Mouse (Mus musculus) ES-CJ7 (cell line): ENCODE measurements at regions not wholly inside any gene's neighbourhood (a gene's known extent, or its start where the extent isn't known, plus 50 kb on each side); places are given as distances from the start of the nearest gene placed in this dataset.

Source experiments
- DNase-seq: peaks from one replicate; pipeline ENCODE4 v3.0.0; 2011; ENCODE audit warnings: low read depth, low spot score

DNA sequence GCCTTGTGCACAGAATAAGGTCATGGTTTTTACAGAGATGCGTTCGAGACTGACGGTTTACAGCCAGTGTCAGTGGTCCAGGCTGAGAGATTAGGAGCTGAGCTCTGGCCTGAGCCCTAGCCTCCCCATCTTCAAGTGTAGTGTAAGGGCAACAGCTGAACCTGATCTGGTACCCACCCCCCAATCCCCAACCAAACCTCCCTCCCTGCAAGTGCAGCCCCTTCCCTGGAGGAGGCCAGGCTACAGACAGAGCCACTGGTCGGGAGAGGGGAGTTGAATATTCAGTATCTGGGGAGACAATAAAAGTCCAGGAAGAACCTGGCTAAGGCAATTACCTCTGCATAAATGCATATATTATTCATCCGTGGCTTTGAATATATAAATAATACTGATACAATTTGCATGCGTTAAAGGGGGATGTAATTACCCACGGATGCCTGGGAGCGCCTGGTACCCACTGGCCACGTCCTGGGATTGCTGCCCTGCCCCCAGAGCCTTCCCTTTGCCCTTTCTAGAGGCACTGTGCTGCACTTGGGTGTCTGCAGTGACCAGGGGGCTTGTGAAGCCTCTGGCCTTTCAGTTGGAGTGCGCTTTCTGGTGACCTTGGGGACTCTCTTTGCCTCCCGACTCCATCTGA is 95.5 kb upstream of the Mvb12b start:
- DNase-seq: no peak

DNA sequence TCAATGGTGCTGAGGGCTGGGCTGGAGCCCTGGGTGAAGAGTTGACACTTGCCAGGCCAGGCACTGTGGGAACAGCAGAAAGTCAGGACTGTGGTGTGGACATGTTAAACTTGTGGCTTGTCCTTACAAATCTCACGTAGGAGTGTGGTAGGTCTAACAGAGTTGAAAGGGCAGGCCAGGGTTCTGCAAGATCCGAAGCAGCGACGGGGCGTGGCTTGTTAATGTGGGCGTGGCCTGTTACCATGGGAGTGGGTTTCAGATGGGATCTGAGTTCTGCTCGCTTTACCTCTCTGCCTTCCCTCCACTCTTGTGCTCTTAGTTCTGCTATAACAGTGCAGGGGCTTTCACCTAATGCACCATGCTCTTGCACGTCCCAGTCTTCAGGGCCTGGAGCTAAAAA is 94.2 kb upstream of the Mvb12b start:
- DNase-seq: peak; percentile 35

DNA sequence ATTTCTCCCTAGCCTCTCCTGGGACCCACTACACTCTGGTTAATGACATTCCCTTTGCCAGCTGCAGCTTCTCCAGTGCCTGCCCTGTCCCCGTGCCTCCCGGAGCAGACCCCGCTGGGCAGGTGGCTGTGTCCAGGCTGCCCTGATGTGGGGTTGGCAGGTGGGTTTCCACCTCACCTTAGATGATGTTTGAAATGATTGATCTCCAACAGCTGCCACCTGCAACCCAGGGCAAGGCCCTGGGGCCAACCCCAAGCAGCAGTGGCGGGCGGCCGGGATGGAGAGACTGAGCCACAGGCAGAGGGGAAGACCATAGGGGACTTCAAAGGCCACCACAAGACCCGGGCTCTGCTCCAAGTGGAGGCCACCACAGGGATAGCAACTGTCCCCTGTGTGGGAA is 93.6 kb upstream of the Mvb12b start:
- DNase-seq: no peak

DNA sequence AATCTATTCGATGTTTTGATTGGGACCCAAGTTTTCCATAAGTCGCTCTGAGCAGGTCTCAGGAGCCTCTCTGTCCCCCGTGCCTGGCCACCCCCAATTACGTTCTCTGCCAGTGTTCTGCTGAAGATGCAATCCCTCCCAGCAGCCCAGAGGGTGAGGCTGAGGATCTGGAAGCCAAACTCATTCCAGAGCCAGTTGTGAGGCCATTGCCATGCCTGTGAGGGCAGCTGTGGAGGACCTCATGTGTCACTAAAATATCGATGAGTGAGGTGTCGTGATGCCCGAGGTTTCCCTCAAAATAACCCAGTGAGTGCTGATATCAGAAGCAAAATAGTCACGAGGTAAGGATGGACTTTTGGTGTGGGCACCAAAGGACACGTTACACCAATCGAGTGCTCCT is 93.1 kb upstream of the Mvb12b start:
- no peak for DNase-seq

DNA sequence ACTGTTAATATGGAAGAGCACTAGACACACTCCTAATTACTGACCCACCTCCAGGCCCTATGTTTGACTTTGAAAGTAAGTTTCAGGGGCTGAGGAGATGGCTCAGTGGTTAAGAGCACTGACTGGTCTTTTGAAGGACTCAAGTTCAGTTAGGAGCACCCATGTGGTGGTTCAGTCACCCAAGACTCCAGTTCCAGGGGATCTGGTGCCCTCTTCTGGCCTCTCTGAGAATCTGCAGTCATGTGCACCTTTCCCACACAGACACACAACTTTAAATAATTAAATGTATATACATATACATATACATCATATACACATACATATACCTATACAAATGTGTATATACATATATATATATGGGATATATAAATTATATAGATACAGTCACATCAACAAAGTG is 91.5 kb upstream of the Mvb12b start:
- peak; percentile 26 for DNase-seq

DNA sequence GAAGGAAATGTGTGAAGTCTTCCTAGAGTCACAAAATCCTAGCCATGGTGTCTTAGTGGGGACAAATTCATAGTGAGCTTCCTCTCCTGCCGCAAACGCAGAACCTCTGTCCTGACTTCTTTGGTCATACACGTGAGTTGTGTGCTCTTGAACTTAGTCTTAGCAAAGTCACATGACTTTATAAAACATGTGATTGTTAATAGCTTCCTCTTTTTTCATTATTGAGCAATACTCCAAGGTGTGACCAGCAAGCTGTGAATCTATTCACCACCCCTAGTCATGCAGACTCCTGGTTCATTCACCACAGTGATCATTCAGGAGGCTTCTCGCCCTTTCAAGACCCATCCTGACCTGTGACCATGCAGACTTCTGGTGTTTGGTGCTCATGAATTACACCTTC is 90.8 kb upstream of the Mvb12b start:
- no peak for DNase-seq

DNA sequence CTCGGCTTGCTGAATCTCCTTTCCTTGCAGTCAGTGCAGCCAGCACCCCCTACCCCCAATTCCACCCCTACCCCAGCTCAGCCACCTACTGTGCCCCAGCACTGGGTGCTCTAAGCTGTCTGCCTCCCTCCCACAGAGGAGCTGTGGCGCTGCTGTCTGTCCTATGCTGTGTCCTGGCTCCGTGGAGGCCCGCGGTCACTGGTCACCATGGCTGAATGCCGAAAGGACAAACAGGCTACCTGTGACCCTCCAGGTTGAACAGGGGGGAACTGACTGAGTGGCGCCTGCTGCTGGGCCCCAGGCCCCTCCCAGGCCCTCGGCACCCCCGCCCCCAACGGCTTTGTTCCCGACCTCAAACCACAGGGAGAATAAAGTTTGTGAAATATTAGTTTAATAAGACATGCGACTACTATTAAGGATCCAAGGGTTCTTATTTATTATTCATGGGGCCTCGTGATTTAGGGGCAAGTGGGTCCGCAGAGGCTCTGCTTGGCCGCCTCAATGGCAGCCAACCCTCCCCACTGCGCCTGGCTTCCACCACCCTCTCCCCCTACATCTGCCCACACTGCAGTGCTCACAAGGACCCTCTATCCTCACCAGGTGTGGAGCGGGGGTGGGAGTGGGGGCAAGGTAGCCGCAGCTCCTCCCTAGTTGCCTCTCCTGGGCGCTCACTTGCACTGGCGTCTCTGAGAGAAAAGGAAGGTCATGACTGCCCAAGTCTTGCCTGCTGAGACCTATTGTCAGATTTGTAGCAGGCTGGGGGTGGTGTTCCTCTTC is 90.0 kb upstream of the Mvb12b start:
- DNase-seq: no peak

DNA sequence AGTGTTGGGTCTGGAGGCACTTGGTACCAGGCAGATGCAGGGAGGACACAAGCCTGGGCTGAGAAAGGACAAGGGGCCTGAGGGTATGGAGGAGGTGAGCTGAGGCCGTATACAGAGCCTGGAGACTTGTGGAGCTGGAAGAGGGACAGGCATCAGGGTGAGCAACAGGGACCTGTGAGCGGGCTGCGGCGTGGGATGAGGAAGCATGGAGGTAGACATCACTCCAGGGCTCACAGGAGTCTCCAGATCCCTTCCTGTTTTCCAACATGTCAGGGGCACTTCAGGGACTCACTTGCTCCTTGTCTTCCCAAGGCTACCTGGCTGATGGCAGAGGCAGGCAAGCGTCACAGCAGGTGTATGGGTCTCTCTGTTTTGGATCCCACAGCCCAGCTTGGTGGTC is 89.4 kb upstream of the Mvb12b start:
- DNase-seq: no peak

DNA sequence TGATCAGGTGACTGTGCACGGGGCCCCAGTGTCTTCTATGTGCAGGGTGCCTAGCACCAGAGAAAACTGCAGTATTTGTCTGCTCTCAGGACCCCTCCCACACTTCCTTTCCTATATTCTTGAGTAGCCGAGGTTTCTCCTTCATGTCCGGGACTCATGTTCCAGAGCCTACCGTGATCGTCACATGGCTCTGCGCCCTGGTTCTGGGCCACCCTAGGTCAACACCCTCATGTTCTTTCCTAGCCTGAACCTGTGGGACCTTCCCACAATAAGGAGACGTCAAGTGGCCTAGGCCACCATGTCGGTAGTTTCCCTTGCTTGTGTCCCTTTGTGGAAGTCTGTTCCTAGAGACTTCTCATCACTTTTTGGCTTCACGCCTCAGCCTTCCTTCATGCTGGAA is 88.4 kb upstream of the Mvb12b start:
- no peak for DNase-seq

DNA sequence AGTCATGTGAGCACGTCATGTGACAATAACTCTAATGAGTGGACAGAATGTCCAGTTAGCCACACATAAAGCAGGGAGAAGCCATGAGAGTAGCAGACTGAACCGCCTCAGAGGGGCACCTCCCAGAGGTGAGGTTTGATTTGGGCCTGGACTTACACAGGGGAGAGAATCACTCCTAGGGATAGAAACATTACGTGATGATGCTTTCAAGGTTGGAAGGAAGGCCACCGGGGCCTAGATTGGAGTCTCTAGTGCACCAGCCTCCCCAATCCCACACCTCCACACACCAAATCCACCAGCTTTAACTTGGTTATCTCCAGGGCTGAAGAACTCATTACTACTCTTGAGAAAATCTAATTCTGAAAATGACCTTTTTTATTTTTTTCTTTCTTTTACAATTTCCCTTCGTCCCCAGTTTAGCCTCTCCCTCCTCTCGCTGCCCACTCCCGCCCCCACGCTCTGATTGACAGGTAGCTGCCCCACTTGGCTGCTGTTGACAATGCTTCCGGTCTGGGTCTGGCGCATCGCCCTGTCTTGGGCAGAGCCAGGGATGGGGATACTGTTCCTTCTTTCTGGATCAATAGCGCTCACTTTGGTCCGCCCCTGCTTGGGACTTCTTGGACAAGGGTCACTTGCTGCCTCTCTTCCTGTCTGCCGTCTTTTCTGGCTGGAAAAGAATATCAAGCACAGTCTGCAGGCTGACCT is 87.8 kb upstream of the Mvb12b start:
- peak; percentile 53 for DNase-seq

DNA sequence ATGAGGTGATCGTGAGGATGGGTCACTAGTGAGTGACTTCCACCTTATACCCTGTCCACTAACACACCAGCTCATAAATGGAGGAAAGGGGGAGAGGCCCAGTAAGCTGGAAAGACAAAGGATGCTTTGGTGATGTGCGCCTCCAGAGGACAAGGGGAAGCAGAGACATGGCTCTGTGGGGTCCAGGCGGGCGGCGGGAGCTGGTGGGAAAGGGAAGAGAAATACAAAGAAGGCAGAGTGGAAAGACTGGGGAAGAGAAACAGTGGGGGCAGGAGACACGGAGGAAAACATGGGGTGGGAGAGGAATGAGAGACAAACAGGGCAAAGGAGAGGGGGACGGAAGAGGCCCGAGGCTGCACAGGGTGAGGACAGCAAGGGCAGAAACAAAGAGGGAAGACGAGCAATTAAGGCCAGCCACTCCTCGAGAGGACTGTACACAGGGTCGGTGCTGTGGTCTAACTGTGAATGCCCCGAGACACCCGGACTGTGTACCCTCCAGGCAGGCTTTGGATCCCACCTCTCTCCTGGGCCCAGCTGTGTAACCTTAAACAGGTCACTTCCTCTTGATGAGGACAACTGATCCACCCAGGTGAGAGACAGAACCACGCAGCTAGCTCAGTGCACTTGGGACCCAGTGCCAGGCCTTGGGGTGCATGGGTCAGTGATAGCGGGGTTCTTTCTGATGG is 87.1 kb upstream of the Mvb12b start:
- no peak for DNase-seq

DNA sequence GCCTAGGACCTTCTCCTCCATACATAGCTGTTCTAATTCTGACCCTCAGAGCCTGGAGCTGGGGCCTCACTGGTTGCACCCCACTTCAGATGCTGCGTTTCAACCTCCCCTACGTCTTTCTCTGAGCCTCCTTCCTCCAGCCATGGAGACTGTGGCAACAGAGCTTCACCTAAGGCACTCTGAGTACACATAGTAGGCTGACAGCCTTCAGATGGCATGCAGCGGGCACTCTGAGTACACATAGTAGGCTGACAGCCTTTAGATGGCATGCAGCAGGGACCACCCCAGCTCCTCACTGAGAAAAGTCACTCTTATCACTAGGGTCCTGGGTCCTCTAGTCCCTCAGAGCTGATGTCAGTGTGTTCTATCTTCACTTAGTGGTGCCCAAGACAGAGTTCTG is 86.3 kb upstream of the Mvb12b start:
- no peak for DNase-seq

DNA sequence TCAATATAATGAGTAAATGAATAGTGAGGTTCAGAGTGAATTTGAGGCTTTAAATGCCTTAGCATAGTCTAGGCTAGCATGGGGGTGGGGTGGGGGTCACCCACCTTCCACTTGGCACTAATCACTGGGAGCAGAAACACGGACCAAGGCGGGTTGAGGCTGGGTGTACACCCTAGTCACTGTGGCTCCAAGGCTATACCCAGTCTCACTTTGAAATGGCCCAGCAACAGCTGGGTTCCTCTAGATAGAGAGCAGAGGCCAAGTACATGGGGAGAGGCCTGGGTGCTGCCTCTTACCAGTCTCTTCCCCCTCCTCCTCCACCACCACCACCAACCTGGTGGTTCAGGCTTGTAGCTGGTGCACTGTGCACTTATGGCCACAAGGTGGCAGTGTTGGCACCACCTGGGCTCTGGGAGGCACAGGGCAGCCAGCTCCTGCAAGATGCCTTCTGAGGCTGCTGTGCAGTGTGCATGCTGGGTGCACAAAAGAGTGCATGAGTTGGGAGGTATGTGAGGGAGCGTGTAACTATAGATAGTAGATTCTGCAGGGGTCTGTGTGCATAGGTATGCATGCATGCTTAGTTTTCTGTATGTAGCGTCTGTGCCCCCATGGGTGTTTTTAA is 85.6 kb upstream of the Mvb12b start:
- peak; percentile 66 for DNase-seq

DNA sequence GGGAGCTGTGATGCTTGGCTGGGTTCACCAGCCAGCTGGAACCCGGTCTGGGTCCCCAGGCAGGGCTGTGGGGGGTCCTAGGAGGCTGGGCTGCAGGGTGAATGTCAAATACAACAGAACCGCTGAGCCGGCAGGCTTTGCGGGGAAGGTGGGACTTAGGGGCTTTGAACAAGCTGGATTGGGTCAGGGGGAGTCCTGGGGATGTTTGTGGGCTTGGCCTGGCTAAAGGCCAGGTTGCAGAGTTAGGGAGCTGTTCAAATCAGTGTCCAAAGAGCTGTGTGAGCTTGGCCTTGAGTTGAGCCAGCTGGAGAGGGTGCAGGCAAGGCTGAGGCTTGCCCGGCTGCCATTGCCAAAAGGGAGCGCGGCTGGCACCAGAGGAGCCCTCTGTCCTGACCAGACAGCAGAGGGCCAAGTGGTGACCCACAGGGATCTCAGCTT is 79.3 kb upstream of the Mvb12b start:
- DNase-seq: no peak

DNA sequence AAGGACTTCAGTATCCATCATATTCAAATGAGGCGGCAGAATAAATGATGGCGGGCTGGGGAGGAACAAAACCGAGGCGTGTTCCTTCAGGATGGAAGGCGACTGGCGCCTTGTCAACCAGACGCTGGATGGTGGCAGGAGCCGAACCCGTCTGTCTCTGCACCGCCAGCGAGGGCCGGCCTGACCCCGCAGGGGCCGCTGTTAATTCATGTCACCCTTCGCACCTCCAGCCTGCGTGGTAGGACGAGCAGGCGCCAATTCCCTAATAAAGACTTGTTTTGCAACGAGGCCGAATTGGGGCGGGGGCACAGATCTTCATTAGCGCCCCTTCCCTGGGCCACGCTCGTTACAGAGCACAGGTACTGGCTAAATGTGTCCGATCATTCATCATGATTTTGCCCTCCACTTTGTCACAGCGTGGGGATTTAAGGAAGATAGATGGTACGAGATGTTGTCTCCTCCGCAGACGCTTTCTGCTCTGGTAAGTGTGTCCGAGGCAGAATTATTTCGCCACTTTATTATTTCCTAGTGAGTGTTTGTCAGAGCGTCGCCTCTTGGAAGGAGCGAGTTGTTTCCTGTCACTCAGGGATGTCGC is 78.7 kb upstream of the Mvb12b start:
- DNase-seq: no peak

DNA sequence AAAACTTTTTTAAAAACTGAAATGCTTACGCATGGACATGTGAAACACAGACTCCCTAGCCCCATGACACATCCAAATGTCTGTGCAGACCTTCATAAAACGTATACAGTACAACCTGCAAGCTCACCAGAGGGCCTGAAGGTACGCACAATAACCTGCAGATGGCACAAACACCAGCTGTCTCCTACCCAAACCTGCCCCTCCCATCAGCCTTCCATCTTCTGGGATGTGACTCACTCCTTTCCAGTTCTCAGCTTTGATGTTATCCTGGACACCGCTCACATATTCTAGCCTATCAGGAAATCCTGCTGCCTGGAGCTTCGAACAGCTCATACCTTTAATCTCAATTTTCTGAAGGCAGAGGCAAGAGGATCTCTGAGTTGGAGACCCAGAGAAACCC is 76.3 kb upstream of the Mvb12b start:
- no peak for DNase-seq

DNA sequence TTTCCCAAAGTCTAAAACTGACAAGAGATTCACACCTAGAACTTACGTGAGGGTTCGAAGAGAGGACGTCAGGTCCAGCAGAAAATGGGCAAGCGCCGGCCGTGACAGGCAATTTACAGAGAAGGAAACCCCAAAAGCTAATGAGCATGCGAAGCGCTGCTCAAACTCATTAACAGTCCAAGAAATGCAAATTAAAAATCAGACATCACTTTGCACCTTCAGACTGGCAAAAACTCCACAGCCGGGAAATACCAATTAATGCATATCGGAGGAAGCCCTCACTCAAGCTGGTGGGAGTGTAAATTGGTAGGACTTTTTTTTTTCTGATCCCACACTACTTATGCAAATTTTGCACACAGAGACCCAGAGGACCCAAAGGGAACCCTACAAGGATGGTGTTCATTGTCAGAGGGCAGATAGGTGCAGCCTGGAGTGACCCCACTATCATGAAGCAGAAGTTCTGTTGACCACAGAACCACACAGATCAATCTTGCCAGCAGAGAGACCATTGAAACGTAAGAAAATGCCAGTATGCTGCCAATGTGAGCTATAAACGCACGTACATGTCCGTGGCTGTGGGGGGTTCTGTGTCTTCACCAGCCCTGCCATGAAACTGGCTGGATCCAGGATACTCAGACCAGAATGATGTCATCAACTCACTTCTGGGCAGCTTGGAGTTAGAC is 74.8 kb upstream of the Mvb12b start:
- no peak for DNase-seq

DNA sequence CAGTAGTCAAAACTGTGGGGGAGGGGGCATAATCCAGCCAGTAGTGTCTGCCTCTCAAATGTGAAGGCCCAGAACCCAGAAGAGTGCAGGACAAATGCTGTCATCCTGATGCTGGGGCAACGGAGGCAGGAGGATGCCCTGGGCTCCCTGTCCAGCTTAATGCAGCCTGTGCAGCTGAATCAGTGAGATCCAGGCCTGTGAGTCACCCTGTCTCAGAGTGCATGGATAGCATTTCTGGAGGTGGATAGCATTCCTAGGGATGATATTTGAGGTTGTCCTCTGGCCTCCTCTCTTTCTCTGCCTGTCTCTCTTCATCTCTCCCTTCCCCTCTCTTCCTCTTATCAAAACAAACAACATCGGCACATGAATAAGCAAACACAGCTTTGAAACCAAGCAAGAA is 73.8 kb upstream of the Mvb12b start:
- DNase-seq: no peak

DNA sequence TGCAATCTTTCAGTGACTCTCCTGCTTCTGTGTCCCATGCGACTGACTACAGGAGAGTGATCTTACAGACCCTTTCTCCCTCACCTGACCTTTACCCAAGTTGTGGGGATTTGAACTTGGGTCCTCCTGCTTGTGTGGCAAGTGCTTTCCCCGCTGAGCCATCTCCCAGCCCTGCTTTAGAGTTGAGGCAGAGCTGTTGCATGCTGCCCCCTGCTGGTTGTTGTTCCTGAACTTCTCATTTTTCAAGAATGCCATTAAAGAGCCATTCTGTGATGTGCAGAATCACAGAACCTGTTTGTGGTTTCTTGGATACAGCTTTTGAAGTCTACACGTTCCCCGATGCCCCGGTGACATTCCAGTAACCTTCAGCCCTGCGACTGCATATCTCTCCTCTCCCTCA is 70.0 kb upstream of the Mvb12b start:
- peak; percentile 78 for DNase-seq

DNA sequence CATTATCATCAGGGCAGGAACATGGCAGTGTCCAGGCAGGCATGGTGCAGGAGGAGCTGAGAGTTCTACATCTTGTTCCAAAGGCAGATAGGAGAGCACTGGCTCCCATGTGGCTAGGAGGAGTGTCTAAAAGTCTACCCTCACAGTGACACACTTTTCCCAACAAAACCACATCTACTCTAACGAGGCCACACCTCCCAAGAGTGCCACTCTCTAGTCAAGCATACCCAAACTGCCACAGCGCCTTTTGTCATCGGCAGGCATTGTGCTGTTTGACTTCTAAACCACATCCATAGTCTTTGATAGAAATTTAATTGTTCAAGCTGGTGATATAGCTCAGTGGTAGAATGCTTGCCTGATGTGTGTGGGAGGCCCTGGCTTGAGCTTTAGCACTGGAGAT is 56.6 kb upstream of the Mvb12b start:
- no peak for DNase-seq

DNA sequence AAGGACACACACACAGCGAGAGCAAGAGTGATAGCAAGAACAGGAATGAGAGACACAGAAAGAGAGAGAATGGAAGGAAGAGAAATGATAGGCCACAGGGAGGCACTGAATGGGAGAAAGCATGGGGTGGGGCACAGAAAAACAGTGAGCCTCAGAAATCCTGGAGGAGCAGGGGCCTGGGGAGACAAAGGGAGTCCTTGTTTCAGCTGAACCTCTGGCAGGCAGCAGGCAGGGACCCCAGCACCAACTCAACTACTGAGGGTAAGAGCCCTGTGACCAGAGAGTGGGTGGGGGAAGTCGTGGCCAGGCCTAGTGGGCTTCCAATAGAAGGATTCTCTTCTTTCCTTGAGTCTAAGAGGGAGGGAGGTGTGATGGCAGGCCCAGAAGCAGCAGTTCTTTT is 54.3 kb upstream of the Mvb12b start:
- no peak for DNase-seq
